Mouse (Mus musculus) liver, adult (tissue): ENCODE measurements around the gene H2bfm.
"Not testable (repeated sequence)": the region's sequence is repeated elsewhere in the genome, so short reads cannot be mapped to it uniquely, and the experiment has no call there.

Experiments
- GATA4 ChIP-seq: IDR thresholded peaks from 2 replicates; pipeline ENCODE4 v1.6.1; 2014; ENCODE audit warnings: mild to moderate bottlenecking, low read length; ENCODE audit not compliant: insufficient replicate concordance

The H2bfm gene

GRCm38 (mm10) chrX:136927031-136927430, at the start of gene H2bfm:
Gene H2bfm (plus strand): TSS chrX:136927325.
- no peak for TF ChIP-seq GATA4

GRCm38 (mm10) chrX:136895757-136896156, 31.4 kb upstream of the H2bfm start:
- no peak for TF ChIP-seq GATA4

GRCm38 (mm10) chrX:136904369-136904768, 22.8 kb upstream of the H2bfm start:
- TF ChIP-seq GATA4 = no peak

GRCm38 (mm10) chrX:136925863-136926262, 1.3 kb upstream of the H2bfm start:
- no peak for TF ChIP-seq GATA4

- no peak for TF ChIP-seq GATA4
Measured at GRCm38 (mm10) chrX:136937985-136938384, 10.9 kb downstream of the H2bfm start.

GRCm38 (mm10) chrX:136959688-136960087, 32.6 kb downstream of the H2bfm start:
- no peak for TF ChIP-seq GATA4

GRCm38 (mm10) chrX:136975397-136975796, 48.3 kb downstream of the H2bfm start, which contains the start of gene Tmsb15b2:
Gene Tmsb15b2 (minus strand): TSS chrX:136975497.
- not testable (repeated sequence) for TF ChIP-seq GATA4

- no peak for TF ChIP-seq GATA4
Measured at GRCm38 (mm10) chrX:136976424-136977084, 49.4 kb downstream of the H2bfm start, which contains the start of the genes Tmsb15l and Tmsb15b1. Gene Tmsb15l (minus strand): TSS chrX:136976869. Gene Tmsb15b1 (minus strand): TSS chrX:136976874.
